Mouse (Mus musculus) CH12.LX (cell line): Measurements from ENCODE around the gene Ccdc162. TPM values are rescaled to one million over a fixed set of nuclear protein-coding genes. Genes with fewer than 3 reads are reported as not detected.

ENCODE experiments used
- DNase-seq: peaks from one replicate; pipeline ENCODE4 v3.0.0-alpha.2; 2013; ENCODE audit errors: extremely low read depth
- H3K27ac ChIP-seq: 2 replicates; pipeline ENCODE4 v1.5.1; 2012; ENCODE audit warnings: low read depth, mild to moderate bottlenecking, control low read depth, moderate library complexity; ENCODE audit not compliant: insufficient read depth
- H3K27me3 ChIP-seq: replicated peaks from 2 replicates; pipeline ENCODE3; 2012; ENCODE audit warnings: inconsistent platforms
- H3K36me3 ChIP-seq, 2 experiments: replicated peaks in 1 of 2; 2 replicates each; pipeline versions ENCODE3 to v1.6.1; 2012; ENCODE audit warnings: inconsistent platforms in 1 of 2, low read length in 1 of 2, mild to moderate bottlenecking in 1 of 2, mixed read lengths in 1 of 2, moderate library complexity in 1 of 2; ENCODE audit not compliant: control insufficient read depth in 1 of 2, insufficient read depth in 1 of 2
- H3K4me1 ChIP-seq, 2 experiments: 2 replicates each; pipeline ENCODE4 v1.6.1; 2012; ENCODE audit warnings: inconsistent platforms in 1 of 2, moderate library complexity in 1 of 2; ENCODE audit not compliant: insufficient read depth in 2 of 2, control insufficient read depth in 1 of 2
- H3K4me2 ChIP-seq: 2 replicates; pipeline ENCODE4 v1.6.1; 2012; ENCODE audit warnings: low read depth, mild to moderate bottlenecking, control low read depth; ENCODE audit not compliant: poor library complexity, insufficient read depth, severe bottlenecking
- H3K4me3 ChIP-seq, 3 experiments: fragments of 150-350 bp in 1 of 3; sonication (generic) in 1 of 3; replicated peaks in 1 of 3; 2 replicates each; pipeline versions ENCODE3 to v1.5.1; 2011 to 2012; ENCODE audit warnings: low read depth in 2 of 3, low read length in 2 of 3, mild to moderate bottlenecking in 2 of 3, moderate library complexity in 2 of 3, control low read depth in 1 of 3, improper control_type of control experiment in 1 of 3, inconsistent platforms in 1 of 3, mixed read lengths in 1 of 3; ENCODE audit not compliant: poor library complexity in 1 of 3
- H3K79me2 ChIP-seq: replicated peaks from 2 replicates; pipeline ENCODE4 v1.6.1; 2012; ENCODE audit warnings: mild to moderate bottlenecking, moderate library complexity; ENCODE audit not compliant: control insufficient read depth, poor library complexity, insufficient read depth, severe bottlenecking; ENCODE audit errors: extremely low read depth
- H3K9ac ChIP-seq: 2 replicates; pipeline ENCODE4 v1.6.1; 2012; ENCODE audit warnings: low read depth, mild to moderate bottlenecking, control low read depth, moderate library complexity; ENCODE audit not compliant: insufficient read depth
- H3K9me3 ChIP-seq: replicated peaks from 2 replicates; pipeline ENCODE3; 2012; ENCODE audit warnings: low read length, inconsistent platforms, mixed read lengths
- BHLHE40 ChIP-seq: IDR thresholded peaks from 2 replicates; pipeline ENCODE4 v1.6.1; 2011; ENCODE audit warnings: mild to moderate bottlenecking, low read depth, low read length, improper control_type of control experiment
- CHD1 ChIP-seq: IDR thresholded peaks from 2 replicates; pipeline ENCODE4 v1.6.1; 2012; ENCODE audit warnings: low read depth, low read length, improper control_type of control experiment, inconsistent platforms
- CHD2 ChIP-seq: IDR thresholded peaks from 2 replicates; pipeline ENCODE4 v1.6.1; 2011; ENCODE audit warnings: low read length, improper control_type of control experiment
- CTCF ChIP-seq, 2 experiments: IDR thresholded peaks in 1 of 2; conservative IDR thresholded peaks in 1 of 2; 2 replicates each; pipeline ENCODE4 v1.5.1; 2011 to 2012; ENCODE audit warnings: low read depth in 2 of 2, low read length in 2 of 2, improper control_type of control experiment in 1 of 2, inconsistent platforms in 1 of 2, mild to moderate bottlenecking in 1 of 2, moderate library complexity in 1 of 2
- E2F4 ChIP-seq: IDR thresholded peaks from 2 replicates; pipeline ENCODE4 v1.6.1; 2011; ENCODE audit warnings: low read depth, low read length, improper control_type of control experiment; ENCODE audit not compliant: insufficient replicate concordance
- ELF1 ChIP-seq: IDR thresholded peaks from 2 replicates; pipeline ENCODE4 v1.6.1; 2014; ENCODE audit warnings: low read depth, mild to moderate bottlenecking, inconsistent platforms, low read length, improper control_type of control experiment
- KAT2A ChIP-seq: IDR thresholded peaks from 2 replicates; pipeline ENCODE4 v1.6.1; 2012; ENCODE audit warnings: low read length, improper control_type of control experiment, inconsistent platforms; ENCODE audit not compliant: insufficient replicate concordance
- MAX ChIP-seq: IDR thresholded peaks from 2 replicates; pipeline ENCODE4 v1.6.1; 2011; ENCODE audit warnings: low read length, improper control_type of control experiment
- MAZ ChIP-seq: IDR thresholded peaks from 2 replicates; pipeline ENCODE4 v1.6.1; 2012; ENCODE audit warnings: low read depth, mild to moderate bottlenecking, inconsistent platforms, low read length, improper control_type of control experiment, moderate library complexity
- MEF2A ChIP-seq: IDR thresholded peaks from 2 replicates; pipeline ENCODE4 v1.6.1; 2014; ENCODE audit warnings: low read depth, mild to moderate bottlenecking, inconsistent platforms, low read length, improper control_type of control experiment, borderline replicate concordance
- MYC ChIP-seq: IDR thresholded peaks from 2 replicates; pipeline ENCODE4 v1.6.1; 2011; ENCODE audit warnings: low read depth, mild to moderate bottlenecking, improper control_type of control experiment, low read length
- NELFE ChIP-seq: IDR thresholded peaks from 2 replicates; pipeline ENCODE4 v1.6.1; 2011; ENCODE audit warnings: low read depth, low read length, improper control_type of control experiment
- PAX5 ChIP-seq: IDR thresholded peaks from 2 replicates; pipeline ENCODE4 v1.6.1; 2012; ENCODE audit warnings: low read length, inconsistent platforms, mixed read lengths
- POLR2AphosphoS2 ChIP-seq: IDR thresholded peaks from 2 replicates; pipeline ENCODE4 v1.6.1; 2011; ENCODE audit warnings: low read depth, low read length, improper control_type of control experiment
- SIN3A ChIP-seq: IDR thresholded peaks from 2 replicates; pipeline ENCODE4 v1.6.1; 2012; ENCODE audit warnings: low read length, improper control_type of control experiment, inconsistent platforms
- SMC3 ChIP-seq: IDR thresholded peaks from 2 replicates; pipeline ENCODE4 v1.6.1; 2011; ENCODE audit warnings: low read depth, low read length, improper control_type of control experiment
- TCF12 ChIP-seq: IDR thresholded peaks from 2 replicates; pipeline ENCODE4 v1.6.1; 2014; ENCODE audit warnings: low read depth, mild to moderate bottlenecking, inconsistent platforms, low read length, improper control_type of control experiment
- USF1 ChIP-seq: IDR thresholded peaks from 2 replicates; pipeline ENCODE4 v1.6.1; 2014; ENCODE audit warnings: low read depth, mild to moderate bottlenecking, inconsistent platforms, low read length, improper control_type of control experiment
- USF2 ChIP-seq: conservative IDR thresholded peaks from 2 replicates; pipeline ENCODE4 v1.6.1; 2011; ENCODE audit warnings: low read depth, low read length, improper control_type of control experiment
- ZNF384 ChIP-seq: IDR thresholded peaks from 2 replicates; pipeline ENCODE4 v1.6.1; 2012; ENCODE audit warnings: low read depth, low read length, improper control_type of control experiment, inconsistent platforms
- dilution Hi-C: fragments of 300-500 bp; cut with MboI; formaldehyde crosslinking; loops from 2 replicates; pipeline ENCODE4 v1.14.3; 2020; ENCODE audit warnings: low sequenced_read_pairs; ENCODE audit not compliant: extremely low pct_unique_long_range_greater_than_20kb, extremely low pct_ligation_motif_present
- in situ Hi-C: fragments of 300-500 bp; cut with MboI; formaldehyde crosslinking; loops from 3 replicates; pipeline ENCODE4 v1.14.3; 2019; ENCODE audit warnings: low sequenced_read_pairs, low pct_ligation_motif_present, low pct_unique_long_range_greater_than_20kb, mixed read lengths
- polyA plus RNA-seq: library from polyadenylated mRNA; unstranded; fragments of >175 nt; gene quantifications from 2 replicates; pipeline ENCODE4 v1.2.1, GENCODE M21; 2012; ENCODE audit warnings: low read depth; ENCODE audit not compliant: insufficient read length
- total RNA-seq, 2 experiments: library from RNA; depleted of rRNA; stranded (reverse); fragments of 300-350 nt in 1 of 2; fragments of >200 nt in 1 of 2; gene quantifications; 2 replicates each; pipeline ENCODE4 v1.2.3; 2012 to 2014

The Ccdc162 gene
- total and polyA plus RNA-seq, 3 experiments = 0.64 to 1.3 (median 1.3) TPM

- no peak overlapping the region for H3K4me3 ChIP-seq
- in situ Hi-C loops = no loop called here
- H3K79me2 ChIP-seq = no peaks in the 10 kb centered on the region
- dilution Hi-C loops = no loop called here
- TF ChIP-seq E2F4 = no peak
- TF ChIP-seq MEF2A = no peak
- no peak for TF ChIP-seq NELFE
- no peak for TF ChIP-seq MAX
- TF ChIP-seq SIN3A = no peak
- TF ChIP-seq BHLHE40 = no peak
- TF ChIP-seq PAX5 = no peak
- TF ChIP-seq ELF1 = no peak
- no peak for TF ChIP-seq SMC3
- no peak for TF ChIP-seq USF1
- DNase-seq = no peak
- H3K4me1 ChIP-seq = peaks cover 0 to 1% of the 10 kb centered on the region in 2 experiments; a peak in 2 of 4 replicates
- H3K27me3 ChIP-seq = no peaks in the 10 kb centered on the region
- H3K27ac ChIP-seq = no peak overlapping the region
- H3K9ac ChIP-seq = no peak overlapping the region
- no peak overlapping the region for H3K4me2 ChIP-seq
- H3K36me3 ChIP-seq = peaks cover 0 to 38% of the 10 kb centered on the region in 2 experiments
- no peaks in the 10 kb centered on the region for H3K9me3 ChIP-seq
Observed at GRCm38 (mm10) chr10:41757226-41757625, 40.8 kb upstream of the Ccdc162 start.

GRCm38 (mm10) chr10:41751867-41752480, 35.5 kb upstream of the Ccdc162 start:
- no peaks in the 10 kb centered on the region for H3K27me3 ChIP-seq
- no peaks in the 10 kb centered on the region for H3K9me3 ChIP-seq
- in situ Hi-C loops (no loop called here), dilution Hi-C loops (no loop called here)
- H3K9ac ChIP-seq = no peak overlapping the region
- no peak overlapping the region for H3K4me2 ChIP-seq
- H3K4me1 ChIP-seq = peaks cover 0 to 4% of the 10 kb centered on the region in 2 experiments; a peak in 2 of 4 replicates
- no peaks in the 10 kb centered on the region for H3K79me2 ChIP-seq
- H3K36me3 ChIP-seq = peaks cover 0 to 18% of the 10 kb centered on the region in 2 experiments
- no peak overlapping the region for H3K27ac ChIP-seq
- TF ChIP-seq MYC = no peak
- TF ChIP-seq PAX5 = no peak
- no peak for TF ChIP-seq CTCF (conservative IDR thresholded peaks at IDR 0.05 in 1 of 2, IDR thresholded peaks at IDR 0.05 in 1 of 2; ENCODE audit: low read depth in 2 of 2, low read length in 2 of 2)
- no peak for TF ChIP-seq USF2
- no peak for TF ChIP-seq MAX
- TF ChIP-seq MAZ = no peak
- no peak for TF ChIP-seq BHLHE40
- TF ChIP-seq USF1 = no peak
- TF ChIP-seq CHD2 = no peak
- no peak for TF ChIP-seq SMC3
- no peak for TF ChIP-seq POLR2AphosphoS2
- no peak for TF ChIP-seq KAT2A
- TF ChIP-seq TCF12 = no peak
- TF ChIP-seq CHD1 = no peak
- TF ChIP-seq ZNF384 = no peak
- TF ChIP-seq, all 38 proteins: peak for 0
- no peak overlapping the region for H3K4me3 ChIP-seq
- DNase-seq = no peak
